Mouse (Mus musculus): Measurements from ENCODE around the gene Kmt2e. TPM values are rescaled to one million over a fixed set of nuclear protein-coding genes. Genes with fewer than 3 reads are reported as not detected.

Kmt2e gene
- total RNA-seq, 1 experiment, result 9.1 TPM

DNA sequence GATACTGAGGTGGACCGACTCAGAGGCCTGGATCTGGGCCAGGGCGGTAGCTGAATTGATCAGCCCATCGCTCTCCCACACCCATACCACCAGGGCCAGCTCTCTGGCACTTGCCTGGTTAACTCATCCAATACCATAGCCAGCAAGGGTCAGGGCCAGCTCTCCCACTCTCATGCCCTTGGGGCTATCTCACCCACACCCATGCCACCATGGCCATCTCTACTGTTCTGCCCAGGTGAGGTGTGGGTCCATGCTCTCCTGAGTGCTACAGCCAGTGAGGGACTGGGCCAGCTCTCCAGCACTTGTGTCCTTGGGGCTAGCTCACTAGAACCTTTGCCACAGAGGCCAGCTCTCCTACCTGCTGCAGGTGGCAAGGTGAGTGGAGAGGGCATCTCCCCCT, 34.1 kb upstream of the Kmt2e start:
- in situ Hi-C loops (cut with MboI; ENCODE audit: low sequenced_read_pairs in 2 of 2, unreplicated experiment in 2 of 2), result no loop called here
- Histone ChIP-seq H3K27ac (ENCODE audit: insufficient read depth, low read depth, low read length, poor library complexity, severe bottlenecking) (no peak overlapping the region), H3K36me3 (ENCODE audit: control insufficient read depth, insufficient read depth, low read length, poor library complexity, severe bottlenecking) (no peaks in the 10 kb centered on the region), H3K9ac (ENCODE audit: insufficient read depth, low read depth, low read length, poor library complexity, severe bottlenecking) (no peak overlapping the region), H3K9me3 (ENCODE audit: control insufficient read depth, insufficient read depth, low read depth, low read length) (no peaks in the 10 kb centered on the region), H3K4me3 (ENCODE audit: insufficient read depth in 1 of 2, low read depth in 1 of 2, low read length in 2 of 2, poor library complexity in 1 of 2, severe bottlenecking in 1 of 2) (no peak overlapping the region), H3K4me1 (ENCODE audit: control insufficient read depth in 2 of 2, insufficient read depth in 2 of 2, low read length in 2 of 2, poor library complexity in 1 of 2) (peaks cover 0 to 7% of the 10 kb centered on the region in 2 experiments; a peak in 1 of 4 replicates)
- no peak for DNase-seq (ENCODE audit: low read depth, low spot score)
- TF ChIP-seq ZNF384 (IDR thresholded peaks at IDR 0.05; ENCODE audit: low read depth, low read length), result no peak
- no peak for TF ChIP-seq HCFC1 (IDR thresholded peaks at IDR 0.05; ENCODE audit: borderline replicate concordance, insufficient read depth, low read length)
- no peak for TF ChIP-seq ZC3H11A (IDR thresholded peaks at IDR 0.05; ENCODE audit: borderline replicate concordance, low read depth, low read length)

GRCm38 (mm10) chr5:23400868-23401267, 33.4 kb upstream of the Kmt2e start:
- no peak for DNase-seq (ENCODE audit: low read depth, low spot score)
- TF ChIP-seq ZNF384 (IDR thresholded peaks at IDR 0.05; ENCODE audit: low read depth, low read length) (no peak), HCFC1 (IDR thresholded peaks at IDR 0.05; ENCODE audit: borderline replicate concordance, insufficient read depth, low read length) (no peak), MAFK (IDR thresholded peaks at IDR 0.05; ENCODE audit: insufficient read depth, low read depth, low read length) (no peak), CHD2 (IDR thresholded peaks at IDR 0.05; ENCODE audit: low read depth, low read length) (no peak), ZC3H11A (IDR thresholded peaks at IDR 0.05; ENCODE audit: borderline replicate concordance, low read depth, low read length) (no peak)
- Histone ChIP-seq H3K4me1 (ENCODE audit: control insufficient read depth in 2 of 2, insufficient read depth in 2 of 2, low read length in 2 of 2, poor library complexity in 1 of 2) (peaks cover 0 to 10% of the 10 kb centered on the region in 2 experiments; a peak in 1 of 4 replicates), H3K36me3 (ENCODE audit: control insufficient read depth, insufficient read depth, low read length, poor library complexity, severe bottlenecking) (no peaks in the 10 kb centered on the region), H3K9ac (ENCODE audit: insufficient read depth, low read depth, low read length, poor library complexity, severe bottlenecking) (no peak overlapping the region), H3K27ac (ENCODE audit: insufficient read depth, low read depth, low read length, poor library complexity, severe bottlenecking) (no peak overlapping the region), H3K9me3 (ENCODE audit: control insufficient read depth, insufficient read depth, low read depth, low read length) (no peaks in the 10 kb centered on the region), H3K4me3 (ENCODE audit: insufficient read depth in 1 of 2, low read depth in 1 of 2, low read length in 2 of 2, poor library complexity in 1 of 2, severe bottlenecking in 1 of 2) (no peak overlapping the region)
- in situ Hi-C loops (cut with MboI; ENCODE audit: low sequenced_read_pairs in 2 of 2, unreplicated experiment in 2 of 2), result no loop called here

- in situ Hi-C loops (cut with MboI; ENCODE audit: low sequenced_read_pairs in 2 of 2, unreplicated experiment in 2 of 2), result no loop called here
- TF ChIP-seq MAFK (IDR thresholded peaks at IDR 0.05; ENCODE audit: insufficient read depth, low read depth, low read length), result peak; percentile 62
- TF ChIP-seq ZC3H11A (IDR thresholded peaks at IDR 0.05; ENCODE audit: borderline replicate concordance, low read depth, low read length), result no peak
- H3K9ac ChIP-seq (ENCODE audit: insufficient read depth, low read depth, low read length, poor library complexity, severe bottlenecking), result no peak overlapping the region
- no peak overlapping the region for H3K27ac ChIP-seq (ENCODE audit: insufficient read depth, low read depth, low read length, poor library complexity, severe bottlenecking)
- no peak overlapping the region for H3K4me3 ChIP-seq (ENCODE audit: insufficient read depth in 1 of 2, low read depth in 1 of 2, low read length in 2 of 2, poor library complexity in 1 of 2, severe bottlenecking in 1 of 2)
- no peaks in the 10 kb centered on the region for H3K9me3 ChIP-seq (ENCODE audit: control insufficient read depth, insufficient read depth, low read depth, low read length)
- no peaks in the 10 kb centered on the region for H3K36me3 ChIP-seq (ENCODE audit: control insufficient read depth, insufficient read depth, low read length, poor library complexity, severe bottlenecking)
- peak; percentile 80 for DNase-seq (ENCODE audit: low read depth, low spot score)
- H3K4me1 ChIP-seq (ENCODE audit: control insufficient read depth in 2 of 2, insufficient read depth in 2 of 2, low read length in 2 of 2, poor library complexity in 1 of 2), result peaks cover 0 to 13% of the 10 kb centered on the region in 2 experiments; a peak in 1 of 4 replicates
Observed at GRCm38 (mm10) chr5:23401368-23401767, 32.9 kb upstream of the Kmt2e start.

GRCm38 (mm10) chr5:23401999-23402398, 32.2 kb upstream of the Kmt2e start:
- in situ Hi-C loops (cut with MboI; ENCODE audit: low sequenced_read_pairs in 2 of 2, unreplicated experiment in 2 of 2), result no loop called here
- Histone ChIP-seq H3K9me3 (ENCODE audit: control insufficient read depth, insufficient read depth, low read depth, low read length) (no peaks in the 10 kb centered on the region), H3K9ac (ENCODE audit: insufficient read depth, low read depth, low read length, poor library complexity, severe bottlenecking) (no peak overlapping the region), H3K4me1 (ENCODE audit: control insufficient read depth in 2 of 2, insufficient read depth in 2 of 2, low read length in 2 of 2, poor library complexity in 1 of 2) (peaks cover 0 to 13% of the 10 kb centered on the region in 2 experiments; a peak in 1 of 4 replicates), H3K27ac (ENCODE audit: insufficient read depth, low read depth, low read length, poor library complexity, severe bottlenecking) (peak overlapping the region; percentile 60; the same call in 1 of the 2 replicates), H3K4me3 (ENCODE audit: insufficient read depth in 1 of 2, low read depth in 1 of 2, low read length in 2 of 2, poor library complexity in 1 of 2, severe bottlenecking in 1 of 2) (no peak overlapping the region), H3K36me3 (ENCODE audit: control insufficient read depth, insufficient read depth, low read length, poor library complexity, severe bottlenecking) (no peaks in the 10 kb centered on the region)
- no peak for DNase-seq (ENCODE audit: low read depth, low spot score)
- no peak for TF ChIP-seq ZC3H11A (IDR thresholded peaks at IDR 0.05; ENCODE audit: borderline replicate concordance, low read depth, low read length)
- TF ChIP-seq MAFK (IDR thresholded peaks at IDR 0.05; ENCODE audit: insufficient read depth, low read depth, low read length), result no peak
- no peak for TF ChIP-seq HCFC1 (IDR thresholded peaks at IDR 0.05; ENCODE audit: borderline replicate concordance, insufficient read depth, low read length)
- no peak for TF ChIP-seq CHD2 (IDR thresholded peaks at IDR 0.05; ENCODE audit: low read depth, low read length)
- TF ChIP-seq ZNF384 (IDR thresholded peaks at IDR 0.05; ENCODE audit: low read depth, low read length), result no peak

DNA sequence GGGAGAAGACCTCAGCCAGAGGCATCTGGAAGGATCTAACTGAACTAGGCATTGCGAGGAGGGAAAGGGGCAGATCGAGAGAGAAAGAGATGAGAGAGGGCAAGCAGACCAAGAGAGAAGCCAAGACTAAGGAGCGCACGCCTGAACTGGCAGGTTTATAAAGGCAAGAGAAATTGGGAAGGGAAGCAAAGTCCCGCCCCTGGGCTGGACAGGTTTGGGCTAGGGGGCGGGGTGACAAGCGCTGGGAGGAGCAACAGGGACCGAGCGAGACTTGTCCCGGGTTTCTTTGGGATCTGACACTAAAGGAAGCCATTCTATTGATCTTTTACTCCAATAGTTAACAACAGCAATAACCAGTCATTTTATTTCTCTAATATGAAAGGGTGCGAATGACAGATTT, 31.1 kb upstream of the Kmt2e start:
- no peak overlapping the region for H3K4me3 ChIP-seq (ENCODE audit: insufficient read depth in 1 of 2, low read depth in 1 of 2, low read length in 2 of 2, poor library complexity in 1 of 2, severe bottlenecking in 1 of 2)
- no peak overlapping the region for H3K9ac ChIP-seq (ENCODE audit: insufficient read depth, low read depth, low read length, poor library complexity, severe bottlenecking)
- peaks cover 4 to 15% of the 10 kb centered on the region in 2 experiments; a peak in 3 of 4 replicates for H3K4me1 ChIP-seq (ENCODE audit: control insufficient read depth in 2 of 2, insufficient read depth in 2 of 2, low read length in 2 of 2, poor library complexity in 1 of 2)
- H3K27ac ChIP-seq (ENCODE audit: insufficient read depth, low read depth, low read length, poor library complexity, severe bottlenecking), result no peak overlapping the region
- in situ Hi-C loops (cut with MboI; ENCODE audit: low sequenced_read_pairs in 2 of 2, unreplicated experiment in 2 of 2), result no loop called here
- no peak for TF ChIP-seq MAFK (IDR thresholded peaks at IDR 0.05; ENCODE audit: insufficient read depth, low read depth, low read length)
- TF ChIP-seq ZC3H11A (IDR thresholded peaks at IDR 0.05; ENCODE audit: borderline replicate concordance, low read depth, low read length), result no peak
- no peak for TF ChIP-seq HCFC1 (IDR thresholded peaks at IDR 0.05; ENCODE audit: borderline replicate concordance, insufficient read depth, low read length)
- no peak for TF ChIP-seq CHD2 (IDR thresholded peaks at IDR 0.05; ENCODE audit: low read depth, low read length)
- no peak for TF ChIP-seq ZNF384 (IDR thresholded peaks at IDR 0.05; ENCODE audit: low read depth, low read length)
- H3K9me3 ChIP-seq (ENCODE audit: control insufficient read depth, insufficient read depth, low read depth, low read length), result no peaks in the 10 kb centered on the region
- DNase-seq (ENCODE audit: low read depth, low spot score), result no peak
- no peaks in the 10 kb centered on the region for H3K36me3 ChIP-seq (ENCODE audit: control insufficient read depth, insufficient read depth, low read length, poor library complexity, severe bottlenecking)

Data from ES-E14 (cell line).